9 mouse cellular contexts compared by ENCODE assay signal in the genomic region with DNA sequence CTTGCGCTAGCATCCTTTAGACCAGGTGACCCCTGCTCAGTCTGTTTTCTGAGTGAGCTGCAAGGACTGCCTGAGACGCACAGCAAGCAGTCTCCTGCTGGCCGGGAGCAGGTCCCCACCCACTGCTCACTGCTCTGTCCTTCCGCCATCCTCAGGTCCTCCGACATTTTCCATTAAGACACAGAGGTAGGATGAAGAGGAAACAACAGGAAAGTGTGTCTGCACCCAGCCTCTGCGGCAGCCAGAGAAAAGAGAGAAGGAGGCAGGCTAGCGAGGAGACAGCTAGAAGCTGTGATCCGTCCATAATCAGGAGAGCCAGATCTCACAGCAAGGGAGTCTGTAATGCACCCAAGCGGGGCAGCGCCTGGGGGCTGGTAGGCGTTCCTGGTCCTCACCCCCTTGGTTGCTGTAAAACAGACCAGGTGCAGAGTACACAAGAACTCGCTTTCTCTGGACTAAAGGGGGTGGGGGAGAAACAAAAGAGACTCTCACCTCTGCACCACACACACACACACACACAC. TPM values are rescaled to one million over a fixed set of nuclear protein-coding genes. Genes with fewer than 3 reads are reported as not detected.
A peak's percentile ranks its signal among the peaks of the same experiment; 100 is the strongest.
DNase-seq lines count a peak whose midpoint lies in the region; ATAC-seq lines count a peak whose summit lies in the region.
"Had no signal": no experiment of that assay in that cellular context is flagged by ENCODE, and none has a peak within 500 bp of the region (broad histone marks: within the 10 kb centered on the region; RNA-seq: fewer than 3 reads in every experiment).

No protein-coding gene starts in this region.

- no peaks in the 10 kb centered on the region for H3K9me3 ChIP-seq in liver, embryonic 11.5 days (ENCODE audit: control insufficient read depth, low read length)
- H3K9me3 ChIP-seq: megakaryocyte, embryonic 14.5 days had no signal

- H3K36me3 ChIP-seq in liver, embryonic 11.5 days (ENCODE audit: control insufficient read depth, insufficient read depth, low read length) = no peaks in the 10 kb centered on the region

- intact Hi-C loops in heart, postnatal 10 days (cut with DNase I) = no loop called here
- intact Hi-C loops in left cerebral cortex, postnatal 4 days (cut with DNase I) = no loop called here

- peak overlapping the region; percentile 69 for H3K4me2 ChIP-seq in liver, embryonic 11.5 days

- DNase-seq in liver, embryonic 11.5 days (ENCODE audit: low spot score) = no peak
- no peak for DNase-seq in liver
- DNase-seq in embryo, embryonic 10.5 days (ENCODE audit: low spot score) = peak; percentile 30
- peak; percentile 3 to 4 for DNase-seq in heart, postnatal 10 days
- peak; percentile 14 for DNase-seq in left cerebral cortex, postnatal 4 days
- peak; percentile 43 for DNase-seq in retina, embryonic 14.5 days (ENCODE audit: low spot score)
- no peak for DNase-seq in thymus, postnatal 36 days
- DNase-seq in spleen, postnatal 4 days (ENCODE audit: low spot score in 2 of 2) = no peak

- H3K4me1 ChIP-seq in liver, embryonic 11.5 days (replicated peaks; ENCODE audit: control insufficient read depth, insufficient read depth, low read length) = no peaks in the 10 kb centered on the region

- peak overlapping the region; percentile 47 for H3K4me3 ChIP-seq in liver, embryonic 11.5 days (ENCODE audit: low read depth, low read length)
- H3K4me3 ChIP-seq: megakaryocyte, embryonic 14.5 days had no signal

- H3K9ac ChIP-seq in liver, embryonic 11.5 days (ENCODE audit: low read depth, low read length) = no peak overlapping the region

- no peak overlapping the region for H3K27ac ChIP-seq in liver, embryonic 11.5 days (ENCODE audit: low read depth, low read length)

- H3K27me3 ChIP-seq in liver, embryonic 11.5 days (replicated peaks; ENCODE audit: control insufficient read depth, insufficient read depth, low read length) = peaks cover 33% of the 10 kb centered on the region

- ATAC-seq in liver, embryonic 11.5 days (replicated peaks; ENCODE audit: low FRiP score) = no peak

- 3% methylated on average over 12 of the region's 12 CpGs for whole genome bisulfite sequencing in liver, embryonic 11.5 days

RNA-seq across cellular contexts. Expression of gene Rgs17, which starts 1.1 kb away (rescaled TPM):
- 0.53 and 0.59 TPM in 2 replicates for polyA plus RNA-seq in liver, embryonic 11.5 days (2014; fragmentation: Nextera tagmentation; extraction: Ambion mirVana)
- total RNA-seq in heart, postnatal 10 days (2021) = 1 to 10 TPM in 1 of 2 experiments, under 1 TPM in 1; 0.82 to 1.4 TPM
- 10 to 100 TPM; 47.0 to 53.1 TPM for total RNA-seq in left cerebral cortex, postnatal 4 days (2021)

Comparison
In these comparisons a context has a peak if more than half of its experiments do, and no peak if none do; other contexts are left out.
1. DNase-seq: peak in embryo, embryonic 10.5 days (single experiment), heart, postnatal 10 days (2 of 2), left cerebral cortex, postnatal 4 days (single experiment) and retina, embryonic 14.5 days (single experiment); none in liver, embryonic 11.5 days (single experiment), liver (single experiment), thymus, postnatal 36 days (0 of 2) and spleen, postnatal 4 days (0 of 2).
2. RNA of gene Rgs17, which starts 1.1 kb away (total RNA-seq): 47.0 to 53.1 TPM in left cerebral cortex, postnatal 4 days; 0.82 to 1.4 TPM in heart, postnatal 10 days; every median in the first group is over 10 times any median in the second.